Mouse (Mus musculus) urinary bladder, adult 18-20 months (tissue): Measurements from ENCODE around the gene Thada.
"Not testable (repeated sequence)": the region's sequence is repeated elsewhere in the genome, so short reads cannot be mapped to it uniquely, and the experiment has no call there.

Experiments used
- DNase-seq, 2 experiments: peaks; one replicate each; pipeline ENCODE4 v3.0.0; 2022; ENCODE audit warnings: low spot score in 2 of 2, mixed read lengths in 2 of 2

The Thada gene

DNA sequence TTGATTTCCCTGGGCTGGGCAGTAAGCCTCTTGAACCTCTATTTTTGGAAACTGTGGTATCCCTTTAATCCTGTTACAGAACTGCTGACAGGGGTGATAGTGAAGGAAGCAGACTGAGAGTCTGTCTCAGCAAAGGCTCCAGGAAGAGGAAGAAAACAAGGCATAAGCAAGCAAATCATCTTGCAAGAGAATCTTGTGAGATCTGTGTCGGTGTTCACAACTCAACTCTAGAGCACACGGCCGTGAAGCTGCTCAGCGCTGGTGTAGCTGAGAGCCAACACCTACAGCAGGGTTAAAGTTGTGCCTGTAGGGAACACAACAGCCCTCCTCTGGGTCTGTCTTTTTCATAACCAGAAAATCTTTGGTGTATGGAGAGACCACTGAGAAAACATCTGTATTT, 172.8 kb downstream of the Thada start:
- no peak for DNase-seq

GRCm38 (mm10) chr17:84291228-84291627, 174.8 kb downstream of the Thada start:
- not testable (repeated sequence) for DNase-seq

- DNase-seq = no peak
Measured at GRCm38 (mm10) chr17:84287675-84288420, 178.2 kb downstream of the Thada start.

GRCm38 (mm10) chr17:84286536-84286935, 179.5 kb downstream of the Thada start:
- no peak for DNase-seq

- no peak for DNase-seq
Measured at GRCm38 (mm10) chr17:84282388-84283280, 183.4 kb downstream of the Thada start.

DNA sequence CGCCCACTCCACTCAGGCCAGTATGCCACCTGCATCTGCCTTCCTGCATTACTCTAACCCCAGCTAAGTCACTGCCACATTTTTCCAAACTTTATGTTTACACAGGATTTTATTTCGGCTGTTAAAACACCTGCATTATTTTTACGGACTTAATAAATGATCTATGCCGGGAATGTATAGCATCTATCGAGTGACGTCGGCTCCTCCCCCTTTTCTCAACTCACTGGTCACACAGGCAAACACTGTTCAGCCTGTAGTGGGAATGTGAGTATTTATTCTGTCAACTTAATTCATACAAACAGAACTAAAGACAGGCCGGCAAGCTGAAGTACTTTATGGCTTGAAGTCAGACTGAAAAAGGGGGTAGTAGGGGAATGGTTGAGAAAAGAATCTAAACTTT, 187.0 kb downstream of the Thada start:
- DNase-seq = no peak

- DNase-seq = no peak
Measured at GRCm38 (mm10) chr17:84278193-84278953, 187.6 kb downstream of the Thada start.

DNA sequence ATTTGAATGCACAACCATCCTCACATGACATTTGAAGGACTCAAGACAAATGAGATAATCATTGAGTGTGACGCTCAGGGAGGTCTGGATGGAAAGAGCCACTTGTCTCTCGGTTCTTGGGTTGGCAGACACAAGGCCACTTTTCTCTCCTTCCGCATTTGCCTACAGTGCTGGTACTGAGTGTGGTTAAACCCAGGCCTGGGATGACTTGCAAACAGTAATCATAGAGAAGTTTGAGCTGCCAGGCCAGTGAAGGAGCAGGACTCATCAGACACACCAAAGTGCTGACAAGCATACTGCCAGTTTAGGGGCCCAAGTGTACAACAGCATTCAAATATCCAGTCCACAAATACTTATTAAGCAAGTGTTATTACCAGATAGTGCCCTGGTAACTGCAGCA, 191.0 kb downstream of the Thada start:
- no peak for DNase-seq

- DNase-seq = no peak
Measured at GRCm38 (mm10) chr17:84274163-84274562, 191.8 kb downstream of the Thada start.

GRCm38 (mm10) chr17:84272557-84273261, 193.3 kb downstream of the Thada start:
- no peak for DNase-seq

DNA sequence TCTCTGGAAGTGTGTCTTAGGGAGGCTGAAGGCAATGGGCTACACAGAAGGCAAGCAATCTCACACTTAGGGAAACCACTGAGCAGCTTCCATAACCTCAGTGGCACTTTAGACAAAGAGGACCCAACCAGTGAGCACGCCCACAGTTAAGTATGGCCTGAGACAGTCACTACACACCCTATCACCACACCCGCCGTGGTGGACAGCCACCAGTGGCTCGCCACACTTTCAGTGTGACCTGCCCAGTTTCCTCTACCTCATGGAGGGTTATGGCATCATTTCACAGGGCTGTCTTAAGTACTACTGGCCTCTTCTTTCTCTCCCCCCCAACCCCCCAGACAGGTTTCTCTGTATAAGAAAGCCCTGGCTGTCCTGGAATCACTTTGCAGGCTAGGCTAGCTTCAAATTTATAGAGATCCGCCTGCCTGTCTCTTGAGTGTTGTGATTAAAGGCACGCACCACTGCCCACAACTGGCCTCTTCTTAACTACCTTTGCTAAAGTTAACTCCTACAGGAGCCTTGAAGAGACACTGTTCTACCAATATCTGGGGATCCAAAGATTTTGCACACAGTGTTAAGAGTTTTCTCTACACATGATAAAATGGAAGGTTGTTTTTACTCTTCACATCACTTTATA, 194.3 kb downstream of the Thada start:
- no peak for DNase-seq

- no peak for DNase-seq
Measured at GRCm38 (mm10) chr17:84269722-84270121, 196.3 kb downstream of the Thada start.

DNA sequence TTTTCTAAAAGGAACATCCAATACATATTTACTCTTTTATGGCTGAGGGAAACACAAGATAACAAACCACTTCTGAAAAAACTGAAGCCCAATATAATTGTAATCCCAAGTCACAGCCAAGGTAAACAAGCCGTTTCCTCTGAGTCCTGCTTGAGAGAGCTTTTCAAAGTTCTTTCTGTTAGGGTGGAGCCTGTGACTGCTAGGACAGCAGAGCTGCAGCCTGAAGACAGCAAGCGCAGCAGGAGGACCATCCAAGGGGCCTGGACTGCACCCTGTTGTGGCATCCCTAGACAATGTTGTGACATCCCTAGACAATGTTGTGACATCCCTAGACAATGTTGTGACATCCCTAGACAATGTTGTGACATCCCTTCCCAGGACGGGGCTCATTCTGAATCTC, 197.6 kb downstream of the Thada start:
- DNase-seq = no peak

DNA sequence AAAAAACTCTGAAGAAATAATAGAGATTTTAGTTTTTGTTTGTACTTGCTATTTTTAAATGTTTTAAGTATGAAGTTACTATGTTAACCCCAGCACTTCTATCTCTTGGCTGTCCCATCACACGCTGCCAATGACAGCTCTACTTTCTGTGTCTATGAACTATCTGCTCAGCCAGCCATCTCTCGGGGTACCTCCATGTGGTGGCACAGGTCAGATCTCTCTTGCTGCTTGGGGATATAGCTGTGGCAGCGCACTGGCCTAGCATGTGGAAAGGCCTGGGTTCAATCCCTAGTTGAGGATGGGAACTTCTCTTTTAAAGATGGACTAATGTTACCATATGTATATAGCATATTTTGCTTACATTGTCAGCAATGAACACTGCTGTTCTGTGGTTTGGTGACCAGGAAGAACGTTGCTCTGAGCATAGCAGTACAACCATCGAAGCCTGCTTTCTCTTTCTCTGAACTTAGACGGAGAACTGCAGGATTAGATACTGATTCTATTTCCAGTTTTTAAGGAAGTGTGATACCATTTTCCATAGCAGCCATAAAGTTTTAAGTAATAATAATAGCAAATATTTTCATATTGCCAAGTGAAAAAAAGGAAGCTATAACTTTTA, 198.4 kb downstream of the Thada start:
- DNase-seq = no peak

- no peak for DNase-seq
Measured at GRCm38 (mm10) chr17:84266161-84266948, 199.7 kb downstream of the Thada start.

DNA sequence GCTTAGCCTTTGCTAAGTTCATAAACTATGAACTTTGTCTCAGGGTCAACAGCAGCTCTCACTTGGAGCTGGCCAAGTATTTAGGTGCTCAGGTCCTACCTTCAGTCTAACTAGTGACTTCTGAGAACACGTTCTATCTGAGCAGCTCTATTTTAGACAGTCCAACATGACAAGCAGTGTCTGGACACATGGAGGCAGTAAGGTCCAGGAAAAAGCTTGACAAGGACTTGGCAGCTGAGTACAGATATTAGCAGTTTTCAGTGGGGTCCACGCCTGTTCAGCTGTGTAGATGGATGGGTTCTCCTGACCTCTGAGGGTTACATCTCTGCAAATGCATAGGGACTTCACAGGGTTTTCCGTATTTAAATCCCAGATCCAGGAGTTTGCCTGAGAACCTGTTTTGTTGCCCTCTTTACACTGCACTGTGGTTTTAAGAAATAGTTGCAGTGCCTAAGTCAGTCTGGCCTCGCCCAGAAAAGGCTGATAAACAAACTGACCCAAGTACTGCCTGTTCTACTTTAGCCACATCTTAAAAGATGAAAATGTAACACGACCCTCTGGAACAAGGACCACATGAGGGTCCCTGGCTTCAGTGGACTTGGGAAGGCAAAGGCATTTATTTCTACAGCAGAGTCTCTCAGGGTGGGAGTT, 200.4 kb downstream of the Thada start:
- no peak for DNase-seq

DNA sequence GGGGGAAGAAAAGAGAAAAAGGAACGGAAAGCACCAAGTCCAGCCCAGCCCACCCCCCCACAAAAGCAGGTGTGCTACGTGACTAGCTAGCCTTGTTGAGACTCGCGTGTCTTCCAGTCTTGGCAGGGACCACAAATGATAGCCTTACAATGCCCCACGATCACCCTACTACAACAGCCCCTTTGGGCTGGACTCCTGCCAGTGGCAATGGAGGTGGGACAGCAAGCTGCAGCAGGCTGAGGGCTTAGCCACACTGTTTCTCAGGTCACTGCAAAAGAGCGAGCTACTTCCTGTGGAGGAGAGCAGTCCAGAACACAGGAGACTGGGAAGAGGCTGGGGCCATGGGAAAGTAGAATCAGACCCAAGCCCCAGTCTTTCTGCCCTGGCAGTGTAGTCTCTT, 201.7 kb downstream of the Thada start:
- DNase-seq = no peak

GRCm38 (mm10) chr17:84263591-84263990, 202.4 kb downstream of the Thada start:
- no peak for DNase-seq

DNA sequence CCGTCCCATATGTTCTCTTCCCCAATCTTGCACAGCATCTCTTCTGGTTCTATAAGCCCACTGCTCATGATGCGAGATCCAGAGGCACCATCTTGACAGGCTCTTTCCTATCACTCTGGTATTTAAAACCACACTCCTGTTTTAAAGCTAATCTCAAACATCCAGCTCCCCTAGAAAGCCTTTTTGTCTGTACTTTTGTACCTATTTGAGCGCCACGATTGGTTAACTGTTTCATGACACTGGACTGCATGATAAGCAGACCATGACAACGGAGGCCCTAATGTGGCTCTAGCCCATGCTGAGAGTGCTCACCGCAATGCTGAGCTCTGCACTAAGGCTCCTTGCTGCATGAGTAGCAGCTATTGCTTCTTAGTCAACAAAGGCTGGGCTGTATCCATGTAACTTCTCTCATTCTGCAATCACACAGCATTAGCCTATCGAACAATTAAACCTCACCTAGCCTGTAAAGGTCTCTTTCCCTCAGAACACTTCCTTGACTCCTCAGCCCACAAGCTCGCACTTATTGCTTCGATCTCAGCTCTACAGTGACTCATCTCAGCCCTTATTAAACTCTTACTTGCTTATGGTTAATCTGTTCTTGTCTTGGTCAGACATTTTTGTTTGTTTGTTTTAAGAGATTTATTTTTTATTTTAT, 203.6 kb downstream of the Thada start:
- DNase-seq = no peak
